Mouse (Mus musculus) hindbrain, embryonic 14.5 days (tissue): ENCODE measurements at regions not wholly inside any gene's neighbourhood (a gene's known extent, or its start where the extent isn't known, plus 50 kb on each side); places are given as distances from the start of the nearest gene placed in this dataset.

Source experiments
- ATAC-seq: fragments of 200-750 bp; cut with Nextera tagmentation; 2 replicates; pipeline ENCODE4 v1.8.0; 2017; ENCODE audit warnings: moderate number of reproducible peaks, mild to moderate bottlenecking, moderate TSS enrichment, moderate library complexity; ENCODE audit not compliant: low FRiP score
- DNase-seq: peaks from one replicate; pipeline ENCODE4 v3.0.0-alpha.2; 2015; ENCODE audit warnings: low spot score
- H3K27ac ChIP-seq: fragments of 300-500 bp; sonication (generic); 2 replicates; pipeline ENCODE4 v1.5.1; 2014; ENCODE audit warnings: mild to moderate bottlenecking, moderate library complexity
- H3K27me3 ChIP-seq: fragments of 300-500 bp; sonication (generic); 2 replicates; pipeline ENCODE4 v1.6.1; 2014; ENCODE audit warnings: mild to moderate bottlenecking, low read length, mixed read lengths; ENCODE audit not compliant: control insufficient read depth, insufficient read depth
- H3K36me3 ChIP-seq: fragments of 300-500 bp; sonication (generic); replicated peaks from 2 replicates; pipeline ENCODE4 v1.6.1; 2014; ENCODE audit not compliant: control insufficient read depth, insufficient read depth
- H3K4me1 ChIP-seq: fragments of 300-500 bp; sonication (generic); replicated peaks from 2 replicates; pipeline ENCODE4 v1.6.1; 2014; ENCODE audit warnings: antibody characterized with exemption, low read length, mixed read lengths; ENCODE audit not compliant: control insufficient read depth, insufficient read depth
- H3K4me2 ChIP-seq: fragments of 300-500 bp; sonication (generic); replicated peaks from 2 replicates; pipeline ENCODE4 v1.6.1; 2014; ENCODE audit warnings: mild to moderate bottlenecking, moderate library complexity
- H3K4me3 ChIP-seq: fragments of 300-500 bp; sonication (generic); replicated peaks from 2 replicates; pipeline ENCODE4 v1.5.1; 2014; ENCODE audit warnings: mild to moderate bottlenecking, low read length
- H3K9ac ChIP-seq: fragments of 300-500 bp; sonication (generic); 2 replicates; pipeline ENCODE4 v1.6.1; 2014
- H3K9me3 ChIP-seq: fragments of 300-500 bp; sonication (generic); 2 replicates; pipeline ENCODE4 v1.6.1; 2016; ENCODE audit warnings: low read length; ENCODE audit not compliant: control insufficient read depth
- WGBS: fragments of 180-500 bp; shearing (Covaris S2); extraction: QIAGEN DNeasy Blood & Tissue Kit; methylation state at CpG from one replicate; pipeline ENCODE4 v1.1.7; 2014; 5-methylcytosine and 5-hydroxymethylcytosine counted together

- no peak overlapping the region for H3K4me2 ChIP-seq
- no peaks in the 10 kb centered on the region for H3K36me3 ChIP-seq
- H3K27ac ChIP-seq: no peak overlapping the region
- no peaks in the 10 kb centered on the region for H3K4me1 ChIP-seq
- H3K9me3 ChIP-seq: no peaks in the 10 kb centered on the region
- ATAC-seq (no peak), DNase-seq (no peak)
- H3K9ac ChIP-seq: no peak overlapping the region
- H3K4me3 ChIP-seq: no peak overlapping the region
- WGBS: 94% methylated on average over 1 of the region's 1 CpGs
- no peaks in the 10 kb centered on the region for H3K27me3 ChIP-seq
These were observed 2986.7 kb upstream of the 5930422O12Rik start for GRCm38 (mm10) chr8:30441821-30442220.

GRCm38 (mm10) chr8:30443874-30444273 is 2984.6 kb upstream of the 5930422O12Rik start:
- 79% methylated on average over 2 of the region's 2 CpGs for WGBS
- Histone ChIP-seq H3K4me1 (no peaks in the 10 kb centered on the region), H3K4me3 (no peak overlapping the region), H3K27me3 (no peaks in the 10 kb centered on the region), H3K36me3 (no peaks in the 10 kb centered on the region), H3K9me3 (no peaks in the 10 kb centered on the region), H3K27ac (no peak overlapping the region), H3K9ac (no peak overlapping the region), H3K4me2 (no peak overlapping the region)
- no peak for ATAC-seq
- DNase-seq: no peak

- WGBS: 75% methylated on average over 4 of the region's 4 CpGs
- Histone ChIP-seq H3K9me3 (no peaks in the 10 kb centered on the region), H3K27me3 (no peaks in the 10 kb centered on the region), H3K9ac (no peak overlapping the region), H3K4me3 (no peak overlapping the region), H3K27ac (no peak overlapping the region), H3K36me3 (no peaks in the 10 kb centered on the region), H3K4me2 (no peak overlapping the region), H3K4me1 (no peaks in the 10 kb centered on the region)
- ATAC-seq (no peak), DNase-seq (no peak)
These were observed 2984.2 kb upstream of the 5930422O12Rik start for GRCm38 (mm10) chr8:30444274-30444673.

- Histone ChIP-seq H3K9me3 (no peaks in the 10 kb centered on the region), H3K27me3 (no peaks in the 10 kb centered on the region), H3K4me3 (no peak overlapping the region), H3K4me2 (no peak overlapping the region), H3K27ac (no peak overlapping the region), H3K36me3 (no peaks in the 10 kb centered on the region), H3K4me1 (no peaks in the 10 kb centered on the region), H3K9ac (no peak overlapping the region)
- ATAC-seq (no peak), DNase-seq (no peak)
- WGBS: 57% methylated on average over 4 of the region's 4 CpGs
These were observed 2970.4 kb upstream of the 5930422O12Rik start for GRCm38 (mm10) chr8:30458136-30458535.

GRCm38 (mm10) chr8:30482956-30483355 is 2945.6 kb upstream of the 5930422O12Rik start:
- H3K4me2 ChIP-seq: no peak overlapping the region
- no peak for DNase-seq
- no peaks in the 10 kb centered on the region for H3K36me3 ChIP-seq
- H3K4me3 ChIP-seq: no peak overlapping the region
- ATAC-seq: no peak
- H3K9ac ChIP-seq: no peak overlapping the region
- no peaks in the 10 kb centered on the region for H3K27me3 ChIP-seq
- no peak overlapping the region for H3K27ac ChIP-seq
- 0 out of 2 replicates have a peak, but pooled peaks cover 6% of the 10 kb centered on the region for H3K9me3 ChIP-seq
- no peaks in the 10 kb centered on the region; the same call in 1 of the 2 replicates for H3K4me1 ChIP-seq
- 32% methylated on average over 3 of the region's 3 CpGs for WGBS

GRCm38 (mm10) chr8:30494851-30495355 is 2933.6 kb upstream of the 5930422O12Rik start:
- no peak overlapping the region for H3K4me2 ChIP-seq
- ATAC-seq: no peak
- 51% methylated on average over 6 of the region's 6 CpGs for WGBS

GRCm38 (mm10) chr8:30502164-30502563 is 2926.3 kb upstream of the 5930422O12Rik start:
- ATAC-seq (no peak), DNase-seq (no peak)
- no peak overlapping the region for H3K4me3 ChIP-seq
- no peaks in the 10 kb centered on the region for H3K36me3 ChIP-seq
- no peaks in the 10 kb centered on the region for H3K9me3 ChIP-seq
- 78% methylated on average over 2 of the region's 2 CpGs for WGBS
- no peak overlapping the region for H3K4me2 ChIP-seq
- no peaks in the 10 kb centered on the region for H3K27me3 ChIP-seq
- H3K9ac ChIP-seq: no peak overlapping the region
- no peak overlapping the region for H3K27ac ChIP-seq
- no peaks in the 10 kb centered on the region for H3K4me1 ChIP-seq

More at GRCm38 (mm10) chr8:30494851-30495355, 2933.6 kb upstream of the 5930422O12Rik start:
- Histone ChIP-seq H3K4me3 (no peak overlapping the region), H3K27ac (no peak overlapping the region), H3K9me3 (no peaks in the 10 kb centered on the region), H3K27me3 (no peaks in the 10 kb centered on the region), H3K36me3 (no peaks in the 10 kb centered on the region), H3K4me1 (no peaks in the 10 kb centered on the region), H3K9ac (no peak overlapping the region)
- DNase-seq: peak; percentile 29

- Histone ChIP-seq H3K9ac (no peak overlapping the region), H3K27ac (no peak overlapping the region), H3K4me1 (no peaks in the 10 kb centered on the region), H3K4me2 (no peak overlapping the region), H3K4me3 (no peak overlapping the region), H3K36me3 (no peaks in the 10 kb centered on the region), H3K27me3 (no peaks in the 10 kb centered on the region), H3K9me3 (no peaks in the 10 kb centered on the region)
- WGBS: 88% methylated on average over 2 of the region's 2 CpGs
- ATAC-seq (no peak), DNase-seq (no peak)
These were observed 2917.2 kb upstream of the 5930422O12Rik start for GRCm38 (mm10) chr8:30511358-30511757.

- DNase-seq (peak; percentile 26), ATAC-seq (no peak)
- Histone ChIP-seq H3K36me3 (no peaks in the 10 kb centered on the region), H3K4me3 (no peak overlapping the region), H3K4me1 (no peaks in the 10 kb centered on the region), H3K9me3 (no peaks in the 10 kb centered on the region), H3K27me3 (no peaks in the 10 kb centered on the region), H3K27ac (no peak overlapping the region), H3K9ac (no peak overlapping the region), H3K4me2 (no peak overlapping the region)
- 31% methylated on average over 10 of the region's 10 CpGs for WGBS
These were observed 2905.6 kb upstream of the 5930422O12Rik start for GRCm38 (mm10) chr8:30522806-30523462.
